In the genomic region with DNA sequence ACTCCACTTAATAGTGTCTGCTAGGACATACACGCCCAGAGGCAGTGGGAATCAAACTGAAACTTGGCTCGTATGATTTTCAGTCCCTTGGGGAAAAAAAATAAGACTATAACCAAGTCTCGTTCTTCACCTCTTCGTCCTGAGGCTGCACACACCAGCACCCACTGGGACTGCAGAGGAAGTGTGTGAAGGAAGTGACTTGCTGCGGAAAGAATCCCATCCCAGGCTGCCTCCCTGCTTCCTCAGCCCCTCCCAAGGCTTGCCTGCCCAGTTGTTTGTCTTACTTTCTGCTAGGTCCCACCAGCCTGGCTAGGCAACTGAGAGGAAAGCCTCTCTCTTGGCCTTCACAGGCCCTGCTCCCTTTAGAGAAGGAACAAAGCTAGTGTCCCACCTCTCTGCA, we compare ENCODE assay signal across 8 mouse cellular contexts. TPM values are rescaled to one million over a fixed set of nuclear protein-coding genes. Genes with fewer than 3 reads are reported as not detected.
DNase-seq lines count a peak whose midpoint lies in the region; ATAC-seq and TF ChIP-seq lines count a peak whose summit lies in the region.

No protein-coding gene starts in this region.

- 72% methylated on average over 5 of the region's 5 CpGs for WGBS in kidney, postnatal 0 days
- 83% methylated on average over 5 of the region's 5 CpGs for WGBS in midbrain, embryonic 15.5 days

- no peak for ATAC-seq in kidney, postnatal 0 days (replicated peaks; ENCODE audit: low FRiP score, low read depth)
- no peak for ATAC-seq in midbrain, embryonic 15.5 days (replicated peaks)

- no peak overlapping the region for H3K4me2 ChIP-seq in kidney, postnatal 0 days (ENCODE audit: low read length)
- H3K4me2 ChIP-seq in midbrain, embryonic 15.5 days: no peak overlapping the region

- no peaks in the 10 kb centered on the region for H3K4me1 ChIP-seq in kidney, postnatal 0 days (replicated peaks; ENCODE audit: insufficient read depth, low read length)
- no peaks in the 10 kb centered on the region for H3K4me1 ChIP-seq in midbrain, embryonic 15.5 days

- no peak for TF ChIP-seq CTCF in kidney, postnatal 0 days (IDR thresholded peaks at IDR 0.05; ENCODE audit: low read depth)

- peaks cover 20% of the 10 kb centered on the region for H3K36me3 ChIP-seq in kidney, postnatal 0 days (ENCODE audit: insufficient read depth, low read length)
- H3K36me3 ChIP-seq in midbrain, embryonic 15.5 days (replicated peaks): peaks cover 16% of the 10 kb centered on the region; the same call in 1 of the 2 replicates

- H3K27ac ChIP-seq in kidney, postnatal 0 days: peak overlapping the region; percentile 67
- no peak overlapping the region for H3K27ac ChIP-seq in midbrain, embryonic 15.5 days

- no peak overlapping the region for H3K9ac ChIP-seq in kidney, postnatal 0 days (ENCODE audit: low read depth, low read length)
- no peak overlapping the region for H3K9ac ChIP-seq in midbrain, embryonic 15.5 days

- H3K27me3 ChIP-seq in kidney, postnatal 0 days (ENCODE audit: insufficient read depth, low read length): no peaks in the 10 kb centered on the region
- no peaks in the 10 kb centered on the region for H3K27me3 ChIP-seq in midbrain, embryonic 15.5 days (replicated peaks)

- no peak overlapping the region for H3K4me3 ChIP-seq in kidney, postnatal 0 days (replicated peaks; ENCODE audit: low read depth, low read length)
- no peak overlapping the region for H3K4me3 ChIP-seq in midbrain, embryonic 15.5 days

- DNase-seq in adrenal gland, adult (ENCODE audit: inconsistent age in 2 of 2, low spot score in 1 of 2): peak; percentile 51 to 70
- DNase-seq in adrenal gland, adult 18-20 months (ENCODE audit: low spot score in 2 of 2): no peak
- DNase-seq in heart, adult 9 months (ENCODE audit: low spot score in 2 of 2): peak; percentile 80 to 90
- peak; percentile 42 for DNase-seq in kidney, postnatal 0 days (ENCODE audit: low spot score)
- peak; percentile 72 for DNase-seq in skeletal muscle tissue, adult 2 months (ENCODE audit: low read depth, low spot score)
- DNase-seq in frontal cortex, adult 2 months (ENCODE audit: extremely low spot score in 1 of 2, low spot score in 1 of 2): no peak
- no peak for DNase-seq in cerebellum, adult 11 months

- H3K9me3 ChIP-seq in kidney, postnatal 0 days (replicated peaks; ENCODE audit: low read length): no peaks in the 10 kb centered on the region
- H3K9me3 ChIP-seq in midbrain, embryonic 15.5 days: no peaks in the 10 kb centered on the region

RNA-seq across cellular contexts. Expression of gene Cpsf3, which starts 20.9 kb away (rescaled TPM):
- total RNA-seq in adrenal gland, adult 18-20 months (2021): 10 to 100 TPM; 42.4 to 59.8 TPM
- polyA plus RNA-seq in kidney, postnatal 0 days (2015; fragmentation: Nextera tagmentation; extraction: Ambion mirVana): 81.0 and 83.5 TPM in 2 replicates
- polyA plus RNA-seq in frontal cortex, adult 2 months (2012; rRNA removed): 66.2 and 74.1 TPM in 2 replicates
- polyA plus RNA-seq in midbrain, embryonic 15.5 days (2015; fragmentation: Nextera tagmentation; extraction: Ambion mirVana): 94.6 and 101 TPM in 2 replicates

RNA-seq across cellular contexts. Expression of gene Itgb1bp1, which starts 21.8 kb away (rescaled TPM):
- 10 to 100 TPM; 59.5 to 90.4 TPM for total RNA-seq in adrenal gland, adult 18-20 months (2021)
- polyA plus RNA-seq in kidney, postnatal 0 days (2015; fragmentation: Nextera tagmentation; extraction: Ambion mirVana): 50.9 and 52.6 TPM in 2 replicates
- 27.2 and 29.5 TPM in 2 replicates for polyA plus RNA-seq in frontal cortex, adult 2 months (2012; rRNA removed)
- polyA plus RNA-seq in midbrain, embryonic 15.5 days (2015; fragmentation: Nextera tagmentation; extraction: Ambion mirVana): 32.5 and 34.0 TPM in 2 replicates

RNA-seq across cellular contexts. Expression of gene Iah1, which starts 51.9 kb away (rescaled TPM):
- 10 to 100 TPM; 51.0 to 60.2 TPM for total RNA-seq in adrenal gland, adult 18-20 months (2021)
- polyA plus RNA-seq in kidney, postnatal 0 days (2015; fragmentation: Nextera tagmentation; extraction: Ambion mirVana): 150 and 152 TPM in 2 replicates
- 22.8 and 25.2 TPM in 2 replicates for polyA plus RNA-seq in frontal cortex, adult 2 months (2012; rRNA removed)
- polyA plus RNA-seq in midbrain, embryonic 15.5 days (2015; fragmentation: Nextera tagmentation; extraction: Ambion mirVana): 27.2 and 27.8 TPM in 2 replicates

Comparison
In these comparisons a context has a peak if more than half of its experiments do, and no peak if none do; other contexts are left out.
1. DNase-seq: peak in adrenal gland, adult (2 of 2), heart, adult 9 months (2 of 2), kidney, postnatal 0 days (single experiment) and skeletal muscle tissue, adult 2 months (single experiment); none in adrenal gland, adult 18-20 months (0 of 2), frontal cortex, adult 2 months (0 of 2) and cerebellum, adult 11 months (single experiment).